Mouse (Mus musculus): ENCODE data around the gene Vezf1.

DNA sequence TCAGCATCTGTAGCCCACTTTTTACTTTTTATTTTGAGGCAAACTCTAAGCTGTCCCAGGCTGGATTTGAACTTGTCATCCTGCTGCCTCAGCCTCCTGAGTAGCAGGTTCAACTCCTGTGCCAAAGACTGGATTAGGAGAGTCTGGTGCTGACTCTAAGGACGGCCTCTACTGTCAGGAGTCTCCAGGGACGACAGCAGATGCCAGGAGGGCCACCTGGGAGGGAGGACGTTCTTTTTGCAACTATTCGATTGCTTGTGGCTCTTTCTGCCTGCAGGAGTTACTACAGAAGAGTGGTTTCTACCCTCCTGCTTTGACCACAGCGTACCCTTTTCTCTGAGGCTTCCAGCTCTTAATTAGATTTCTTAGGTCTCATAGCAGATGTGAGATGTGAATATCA is 54.5 kb downstream of the Vezf1 start:
- TF ChIP-seq CTCF (IDR thresholded peaks at IDR 0.05; ENCODE audit: low read depth, low read length) (no peak), GATA1 (IDR thresholded peaks at IDR 0.05; ENCODE audit: borderline replicate concordance, low read length) (no peak), TAL1 (conservative IDR thresholded peaks at IDR 0.05; ENCODE audit: low read depth, low read length) (no peak), POLR2AphosphoS5 (IDR thresholded peaks at IDR 0.05; ENCODE audit: insufficient replicate concordance, low read depth, low read length) (no peak), GATA2 (IDR thresholded peaks at IDR 0.05; ENCODE audit: borderline replicate concordance, low read depth, low read length) (no peak)
